Mouse (Mus musculus) liver, adult 2 months (tissue): ENCODE measurements around the gene Dhx30. TPM values are rescaled to one million over a fixed set of nuclear protein-coding genes. Genes with fewer than 3 reads are reported as not detected.
"Not testable (repeated sequence)": the region's sequence is repeated elsewhere in the genome, so short reads cannot be mapped to it uniquely, and the experiment has no call there.

ENCODE experiments used
- DNase-seq: peaks from one replicate; pipeline ENCODE4 v3.0.0-alpha.2; 2011; ENCODE audit warnings: low read depth, low spot score; ENCODE audit errors: extremely low read depth
- H3K27ac ChIP-seq: fragments of 200-500 bp; replicated peaks from 2 replicates; pipeline ENCODE4 v1.5.1; 2012; ENCODE audit warnings: low read depth, mild to moderate bottlenecking, control low read depth, inconsistent platforms, low read length; ENCODE audit not compliant: insufficient read depth
- H3K27me3 ChIP-seq: fragments of 200-500 bp; 2 replicates; pipeline ENCODE4 v1.6.1; 2012; ENCODE audit warnings: mild to moderate bottlenecking, moderate library complexity, low read length, inconsistent platforms; ENCODE audit not compliant: control insufficient read depth, insufficient read depth
- H3K36me3 ChIP-seq: fragments of 200-500 bp; 2 replicates; pipeline ENCODE4 v1.6.1; 2012; ENCODE audit warnings: low read length, inconsistent platforms; ENCODE audit not compliant: control insufficient read depth, insufficient read depth
- H3K4me1 ChIP-seq: fragments of 200-500 bp; 2 replicates; pipeline ENCODE4 v1.6.1; 2011; ENCODE audit warnings: low read length; ENCODE audit not compliant: control insufficient read depth, insufficient read depth
- H3K4me3 ChIP-seq: fragments of 200-500 bp; 2 replicates; pipeline ENCODE4 v1.5.1; 2011; ENCODE audit warnings: low read depth, mild to moderate bottlenecking, control low read depth, low read length, moderate library complexity; ENCODE audit not compliant: insufficient read depth
- H3K79me2 ChIP-seq: fragments of 200-500 bp; 2 replicates; pipeline ENCODE4 v1.6.1; 2012; ENCODE audit warnings: inconsistent platforms, mild to moderate bottlenecking, low read length, moderate library complexity; ENCODE audit not compliant: control insufficient read depth, insufficient read depth
- H3K9ac ChIP-seq: fragments of 200-500 bp; 2 replicates; pipeline ENCODE4 v1.6.1; 2012; ENCODE audit warnings: low read depth, mild to moderate bottlenecking, control low read depth, inconsistent platforms, low read length
- CTCF ChIP-seq: fragments of 200-500 bp; IDR thresholded peaks from 2 replicates; pipeline ENCODE4 v1.5.1; 2011; ENCODE audit warnings: low read depth, low read length, control low read depth
- POLR2A ChIP-seq: fragments of 200-500 bp; IDR thresholded peaks from 2 replicates; pipeline ENCODE4 v1.6.1; 2011; ENCODE audit warnings: low read length, control low read depth; ENCODE audit not compliant: insufficient read depth; ENCODE audit errors: extremely low read depth
- WGBS: fragments of 180-500 bp; shearing (Covaris S2); methylation state at CpG from one replicate; pipeline ENCODE4 v1.1.7; 2018; 5-methylcytosine and 5-hydroxymethylcytosine counted together
- polyA plus RNA-seq: library from polyadenylated mRNA; depleted of rRNA; stranded (reverse); fragments of >200 nt; gene quantifications from 2 replicates; pipeline ENCODE4 v1.2.3, GENCODE M21; 2012
- total RNA-seq: library from RNA; depleted of rRNA; stranded (reverse); fragments of >200 nt; gene quantifications from 2 replicates; pipeline ENCODE4 v1.2.3, GENCODE M21; 2014

The Dhx30 gene
- total and polyA plus RNA-seq, 2 experiments, result 20.6 to 48.5 TPM

- WGBS, result 13% methylated on average over 10 of the region's 10 CpGs
- Histone ChIP-seq H3K27me3 (no peaks in the 10 kb centered on the region), H3K9ac (peak overlapping the region; percentile 76), H3K4me1 (peaks cover 6% of the 10 kb centered on the region; the same call in 1 of the 2 replicates), H3K27ac (peak overlapping the region; percentile 82), H3K4me3 (peak overlapping the region; percentile 72), H3K36me3 (peaks cover 4% of the 10 kb centered on the region; the same call in 1 of the 2 replicates), H3K79me2 (peaks cover 16% of the 10 kb centered on the region)
- TF ChIP-seq POLR2A, result no peak
- TF ChIP-seq CTCF, result no peak
- no peak for DNase-seq
Observed at GRCm38 (mm10) chr9:110130896-110131524, 13.4 kb upstream of the Dhx30 start.

GRCm38 (mm10) chr9:110124008-110124540 is 6.4 kb upstream of the Dhx30 start:
- not testable (repeated sequence) for H3K79me2 ChIP-seq, H3K4me1 ChIP-seq, H3K27me3 ChIP-seq, H3K36me3 ChIP-seq, H3K4me3 ChIP-seq, H3K27ac ChIP-seq, H3K9ac ChIP-seq, DNase-seq
- WGBS, result 42% methylated on average over 2 of the region's 2 CpGs

- WGBS, result 68% methylated on average over 2 of the region's 2 CpGs
- Histone ChIP-seq H3K9ac (no peak overlapping the region), H3K27me3 (no peaks in the 10 kb centered on the region), H3K36me3 (no peaks in the 10 kb centered on the region), H3K4me1 (no peaks in the 10 kb centered on the region), H3K79me2 (no peaks in the 10 kb centered on the region), H3K4me3 (no peak overlapping the region), H3K27ac (no peak overlapping the region)
- no peak for DNase-seq
- no peak for TF ChIP-seq POLR2A
- no peak for TF ChIP-seq CTCF
Observed at GRCm38 (mm10) chr9:110123322-110123721, 5.7 kb upstream of the Dhx30 start.

GRCm38 (mm10) chr9:110121424-110121823 is 3.8 kb upstream of the Dhx30 start:
- peaks cover 3% of the 10 kb centered on the region for H3K4me1 ChIP-seq
- no peaks in the 10 kb centered on the region for H3K79me2 ChIP-seq
- no peak for DNase-seq
- H3K36me3 ChIP-seq, result no peaks in the 10 kb centered on the region
- no peak overlapping the region for H3K4me3 ChIP-seq
- H3K27ac ChIP-seq, result no peak overlapping the region
- no peak overlapping the region for H3K9ac ChIP-seq
- TF ChIP-seq CTCF (no peak), POLR2A (no peak)
- no peaks in the 10 kb centered on the region for H3K27me3 ChIP-seq
- 90% methylated on average over 4 of the region's 4 CpGs for WGBS

- H3K27me3 ChIP-seq, result no peaks in the 10 kb centered on the region
- TF ChIP-seq CTCF, result no peak
- no peak for TF ChIP-seq POLR2A
- H3K79me2 ChIP-seq, result no peaks in the 10 kb centered on the region
- H3K4me3 ChIP-seq, result peak overlapping the region; percentile 92; the same call in 1 of the 2 replicates
- no peak for DNase-seq
- 81% methylated on average over 1 of the region's 1 CpGs for WGBS
- 0 out of 2 replicates have a peak, but pooled peaks cover 1% of the 10 kb centered on the region for H3K36me3 ChIP-seq
- H3K4me1 ChIP-seq, result peaks cover 4% of the 10 kb centered on the region
- H3K9ac ChIP-seq, result 0 out of 2 replicates have a peak overlapping the region, but pooled peaks have one; percentile 99
- no peak overlapping the region for H3K27ac ChIP-seq
Observed at GRCm38 (mm10) chr9:110118249-110118648, 619 bp upstream of the Dhx30 start.

- H3K27ac ChIP-seq, result peak within 1 kb of the TSS; percentile 96
- 0 out of 2 replicates have a peak, but pooled peaks cover 4% of the 10 kb centered on the region for H3K36me3 ChIP-seq
- peak; percentile 77 for DNase-seq
- TF ChIP-seq POLR2A (0 out of 2 replicates have a peak, but pooled peaks have one; percentile 64), CTCF (no peak)
- under 1% methylated on average over 78 of the region's 79 CpGs for WGBS
- no peaks in the 10 kb centered on the region for H3K27me3 ChIP-seq
- peak within 1 kb of the TSS; percentile 92 for H3K4me3 ChIP-seq
- peaks cover 4% of the 10 kb centered on the region for H3K4me1 ChIP-seq
- H3K79me2 ChIP-seq, result no peaks in the 10 kb centered on the region
- peak within 1 kb of the TSS; percentile 99 for H3K9ac ChIP-seq
Observed at GRCm38 (mm10) chr9:110116977-110117778, 452 bp downstream of the Dhx30 start, which contains the start of gene Smarcc1. TSS of gene Smarcc1 (plus strand) at chr9:110117708.
